Mouse (Mus musculus) forebrain, embryonic 14.5 days (tissue): ENCODE measurements at regions not wholly inside any gene's neighbourhood (a gene's known extent, or its start where the extent isn't known, plus 50 kb on each side); places are given as distances from the start of the nearest gene placed in this dataset.

Experiments used
- ATAC-seq: fragments of 200-750 bp; cut with Nextera tagmentation; 2 replicates; pipeline ENCODE4 v1.8.0; 2017; ENCODE audit warnings: mild to moderate bottlenecking, moderate library complexity
- DNase-seq: peaks from one replicate; pipeline ENCODE4 v3.0.0-alpha.2; 2015; ENCODE audit warnings: low spot score
- H3K27ac ChIP-seq: fragments of 300-500 bp; sonication (generic); 2 replicates; pipeline ENCODE4 v1.5.1; 2014; ENCODE audit warnings: low read depth, mild to moderate bottlenecking, control low read depth, low read length, moderate library complexity
- H3K27me3 ChIP-seq: fragments of 300-500 bp; sonication (generic); replicated peaks from 2 replicates; pipeline ENCODE4 v1.6.1; 2014; ENCODE audit warnings: low read length, control low read depth, mixed read lengths; ENCODE audit not compliant: control insufficient read depth, insufficient read depth
- H3K36me3 ChIP-seq: fragments of 300-500 bp; sonication (generic); 2 replicates; pipeline ENCODE4 v1.6.1; 2014; ENCODE audit warnings: low read length, control low read depth; ENCODE audit not compliant: control insufficient read depth, insufficient read depth
- H3K4me1 ChIP-seq: fragments of 300-500 bp; sonication (generic); 2 replicates; pipeline ENCODE4 v1.6.1; 2014; ENCODE audit warnings: antibody characterized with exemption, low read length, control low read depth; ENCODE audit not compliant: control insufficient read depth, insufficient read depth
- H3K4me2 ChIP-seq: fragments of 300-500 bp; sonication (generic); 2 replicates; pipeline ENCODE4 v1.6.1; 2014; ENCODE audit warnings: mild to moderate bottlenecking, control low read depth, low read length
- H3K4me3 ChIP-seq: fragments of 300-500 bp; sonication (generic); 2 replicates; pipeline ENCODE4 v1.5.1; 2014; ENCODE audit warnings: low read depth, low read length, control low read depth
- H3K9ac ChIP-seq: fragments of 300-500 bp; sonication (generic); 2 replicates; pipeline ENCODE4 v1.6.1; 2014; ENCODE audit warnings: mild to moderate bottlenecking, low read length, control low read depth, moderate library complexity
- H3K9me3 ChIP-seq: fragments of 300-500 bp; sonication (generic); replicated peaks from 2 replicates; pipeline ENCODE4 v1.6.1; 2016; ENCODE audit warnings: low read length, control low read depth, mixed read lengths; ENCODE audit not compliant: control insufficient read depth
- WGBS: fragments of 180-500 bp; shearing (Covaris S2); extraction: QIAGEN DNeasy Blood & Tissue Kit; methylation state at CpG from one replicate; pipeline ENCODE4 v1.1.7; 2014; 5-methylcytosine and 5-hydroxymethylcytosine counted together

GRCm38 (mm10) chr5:51764416-51764815 is 196.9 kb upstream of the Ppargc1a start:
- no peak for ATAC-seq
- no peak for DNase-seq
- 89% methylated on average over 7 of the region's 7 CpGs for WGBS
- Histone ChIP-seq H3K27me3 (no peaks in the 10 kb centered on the region), H3K27ac (no peak overlapping the region), H3K9me3 (no peaks in the 10 kb centered on the region), H3K4me1 (no peaks in the 10 kb centered on the region), H3K36me3 (no peaks in the 10 kb centered on the region), H3K4me2 (no peak overlapping the region), H3K9ac (no peak overlapping the region), H3K4me3 (no peak overlapping the region)

- no peak overlapping the region for H3K27ac ChIP-seq
- H3K4me1 ChIP-seq = no peaks in the 10 kb centered on the region
- no peak overlapping the region for H3K4me3 ChIP-seq
- no peaks in the 10 kb centered on the region for H3K27me3 ChIP-seq
- DNase-seq (no peak), ATAC-seq (no peak)
- 66% methylated on average over 7 of the region's 7 CpGs for WGBS
- H3K9me3 ChIP-seq = no peaks in the 10 kb centered on the region
- no peak overlapping the region for H3K9ac ChIP-seq
- no peaks in the 10 kb centered on the region for H3K36me3 ChIP-seq
- no peak overlapping the region for H3K4me2 ChIP-seq
These were observed 196.1 kb upstream of the Ppargc1a start for GRCm38 (mm10) chr5:51763599-51763998.

GRCm38 (mm10) chr5:51762352-51762751 is 194.8 kb upstream of the Ppargc1a start:
- Histone ChIP-seq H3K9ac (no peak overlapping the region), H3K27me3 (no peaks in the 10 kb centered on the region), H3K9me3 (no peaks in the 10 kb centered on the region), H3K4me3 (no peak overlapping the region), H3K4me1 (0 out of 2 replicates have a peak, but pooled peaks cover 6% of the 10 kb centered on the region), H3K36me3 (no peaks in the 10 kb centered on the region), H3K27ac (no peak overlapping the region), H3K4me2 (no peak overlapping the region)
- DNase-seq (no peak), ATAC-seq (no peak)
- WGBS = 60% methylated on average over 3 of the region's 3 CpGs

- H3K36me3 ChIP-seq = no peaks in the 10 kb centered on the region
- WGBS = 34% methylated on average over 2 of the region's 2 CpGs
- H3K4me2 ChIP-seq = no peak overlapping the region
- H3K9ac ChIP-seq = no peak overlapping the region
- 0 out of 2 replicates have a peak, but pooled peaks cover 6% of the 10 kb centered on the region for H3K4me1 ChIP-seq
- H3K9me3 ChIP-seq = no peaks in the 10 kb centered on the region
- DNase-seq (peak; percentile 69), ATAC-seq (peak; percentile 89)
- H3K27me3 ChIP-seq = no peaks in the 10 kb centered on the region
- no peak overlapping the region for H3K4me3 ChIP-seq
- H3K27ac ChIP-seq = no peak overlapping the region
These were observed 190.8 kb upstream of the Ppargc1a start for GRCm38 (mm10) chr5:51758289-51758688.

GRCm38 (mm10) chr5:51757864-51758263 is 190.3 kb upstream of the Ppargc1a start:
- Histone ChIP-seq H3K9me3 (no peaks in the 10 kb centered on the region), H3K4me2 (no peak overlapping the region), H3K4me1 (0 out of 2 replicates have a peak, but pooled peaks cover 6% of the 10 kb centered on the region), H3K27me3 (no peaks in the 10 kb centered on the region), H3K27ac (no peak overlapping the region), H3K36me3 (no peaks in the 10 kb centered on the region), H3K4me3 (no peak overlapping the region), H3K9ac (no peak overlapping the region)
- ATAC-seq (peak; percentile 82), DNase-seq (peak; percentile 40)
- WGBS = 32% methylated on average over 2 of the region's 2 CpGs

- Histone ChIP-seq H3K4me2 (no peak overlapping the region), H3K4me1 (no peaks in the 10 kb centered on the region), H3K36me3 (no peaks in the 10 kb centered on the region), H3K9ac (no peak overlapping the region), H3K27ac (no peak overlapping the region), H3K4me3 (no peak overlapping the region), H3K9me3 (no peaks in the 10 kb centered on the region), H3K27me3 (no peaks in the 10 kb centered on the region)
- DNase-seq = no peak
- ATAC-seq = no peak
- 71% methylated on average over 4 of the region's 4 CpGs for WGBS
These were observed 184.5 kb upstream of the Ppargc1a start for GRCm38 (mm10) chr5:51752024-51752423.

- no peak for ATAC-seq
- no peak overlapping the region for H3K9ac ChIP-seq
- H3K27ac ChIP-seq = no peak overlapping the region
- no peaks in the 10 kb centered on the region for H3K4me1 ChIP-seq
- H3K4me2 ChIP-seq = no peak overlapping the region
- H3K36me3 ChIP-seq = no peaks in the 10 kb centered on the region
- H3K27me3 ChIP-seq = no peaks in the 10 kb centered on the region
- H3K4me3 ChIP-seq = no peak overlapping the region
- DNase-seq = no peak
- H3K9me3 ChIP-seq = no peaks in the 10 kb centered on the region
- WGBS = 89% methylated on average over 8 of the region's 8 CpGs
These were observed 182.9 kb upstream of the Ppargc1a start for GRCm38 (mm10) chr5:51750456-51750855.

GRCm38 (mm10) chr5:51740893-51741292 is 173.4 kb upstream of the Ppargc1a start:
- Histone ChIP-seq H3K4me2 (no peak overlapping the region), H3K27ac (no peak overlapping the region), H3K4me3 (no peak overlapping the region), H3K9ac (no peak overlapping the region), H3K4me1 (no peaks in the 10 kb centered on the region), H3K9me3 (no peaks in the 10 kb centered on the region), H3K36me3 (no peaks in the 10 kb centered on the region), H3K27me3 (no peaks in the 10 kb centered on the region)
- DNase-seq (no peak), ATAC-seq (no peak)
- 97% methylated on average over 8 of the region's 8 CpGs for WGBS

GRCm38 (mm10) chr5:51730241-51730640 is 162.7 kb upstream of the Ppargc1a start:
- no peaks in the 10 kb centered on the region for H3K9me3 ChIP-seq
- no peak for DNase-seq
- H3K27me3 ChIP-seq = no peaks in the 10 kb centered on the region

More at GRCm38 (mm10) chr5:51730241-51730640, 162.7 kb upstream of the Ppargc1a start:
- Histone ChIP-seq H3K27ac (no peak overlapping the region), H3K4me2 (no peak overlapping the region), H3K4me1 (no peaks in the 10 kb centered on the region), H3K9ac (no peak overlapping the region), H3K4me3 (no peak overlapping the region), H3K36me3 (no peaks in the 10 kb centered on the region)
- WGBS = 21% methylated on average over 1 of the region's 1 CpGs
- ATAC-seq = no peak
